In genomic region chr9:56130536-56130935, GRCm38 (mm10) we compare ENCODE assay signal across 11 mouse cellular contexts.
"Had no signal": no experiment of that assay in that cellular context is flagged by ENCODE, and none has a peak within 500 bp of the region (broad histone marks: within the 10 kb centered on the region; RNA-seq: fewer than 3 reads in every experiment).

No protein-coding gene starts in this region.

- H3K9ac ChIP-seq: limb, embryonic 12.5 days; liver, embryonic 14.5 days; midbrain, embryonic 12.5 days; neural tube, embryonic 13.5 days; stomach, embryonic 15.5 days had no signal

- DNase-seq: kidney, postnatal 4 days; liver; lung, adult 18-20 months; right cerebral cortex, postnatal 14 days had no signal

- ATAC-seq: midbrain, embryonic 16.5 days had no signal

- H3K9me3 ChIP-seq: limb, embryonic 12.5 days; midbrain, embryonic 12.5 days; neural tube, embryonic 13.5 days; stomach, embryonic 15.5 days had no signal

- H3K4me1 ChIP-seq: limb, embryonic 12.5 days; midbrain, embryonic 12.5 days; stomach, embryonic 15.5 days had no signal

- H3K4me2 ChIP-seq: limb, embryonic 12.5 days; midbrain, embryonic 12.5 days; neural tube, embryonic 13.5 days; stomach, embryonic 15.5 days had no signal

- H3K27ac ChIP-seq: limb, embryonic 12.5 days; liver, embryonic 14.5 days; midbrain, embryonic 12.5 days; neural tube, embryonic 13.5 days; stomach, embryonic 15.5 days had no signal

- H3K4me3 ChIP-seq: layer of hippocampus, adult 2 months; limb, embryonic 12.5 days; midbrain, embryonic 12.5 days; neural tube, embryonic 13.5 days; stomach, embryonic 15.5 days had no signal

- H3K27me3 ChIP-seq: limb, embryonic 12.5 days; midbrain, embryonic 12.5 days; neural tube, embryonic 13.5 days; stomach, embryonic 15.5 days had no signal
